Mouse (Mus musculus) ES-Bruce4 (cell line): ENCODE measurements around the gene Tcl1b5.
"Not testable (repeated sequence)": the region's sequence is repeated elsewhere in the genome, so short reads cannot be mapped to it uniquely, and the experiment has no call there.

Experiments used
- EP300 ChIP-seq: IDR thresholded peaks from 2 replicates; pipeline ENCODE4 v1.6.1; 2011; ENCODE audit warnings: low read depth, low read length; ENCODE audit not compliant: insufficient read depth
- POLR2A ChIP-seq: IDR thresholded peaks from one replicate; pipeline ENCODE4 v1.8.1; 2011; ENCODE audit warnings: low read length; ENCODE audit not compliant: insufficient read depth

GRCm38 (mm10) chr12:105134167-105134566 is 42.0 kb upstream of the Tcl1b5 start:
- TF ChIP-seq POLR2A, EP300: not testable (repeated sequence)
